Mouse (Mus musculus): ENCODE data around the gene E030025P04Rik.

DNA sequence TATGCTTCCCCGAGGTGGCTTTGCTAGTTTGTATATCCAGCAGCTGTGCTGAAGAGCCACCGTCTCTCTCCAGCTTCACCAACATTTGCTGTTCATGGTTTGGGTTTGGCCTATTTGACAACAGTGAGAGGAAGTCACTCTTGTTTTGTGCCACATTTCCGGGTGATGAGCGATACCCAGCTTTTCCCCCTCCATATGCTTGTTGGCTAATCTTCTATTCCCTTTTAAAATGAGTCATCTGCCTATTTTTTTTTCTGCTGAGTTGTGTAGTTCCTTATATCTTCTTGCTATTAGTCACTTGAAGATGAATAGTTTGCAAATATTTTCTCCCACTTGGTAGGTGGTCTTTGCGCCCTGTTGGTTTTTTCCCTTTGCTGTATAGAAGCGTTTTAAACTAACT, 43.9 kb downstream of the E030025P04Rik start:
- no peak for TF ChIP-seq POLR2A (IDR thresholded peaks at IDR 0.05; ENCODE audit: low read depth, low read length)
- no peak for TF ChIP-seq CTCF (IDR thresholded peaks at IDR 0.05; ENCODE audit: borderline replicate concordance, insufficient read depth, low read length)
